In the genomic region with DNA sequence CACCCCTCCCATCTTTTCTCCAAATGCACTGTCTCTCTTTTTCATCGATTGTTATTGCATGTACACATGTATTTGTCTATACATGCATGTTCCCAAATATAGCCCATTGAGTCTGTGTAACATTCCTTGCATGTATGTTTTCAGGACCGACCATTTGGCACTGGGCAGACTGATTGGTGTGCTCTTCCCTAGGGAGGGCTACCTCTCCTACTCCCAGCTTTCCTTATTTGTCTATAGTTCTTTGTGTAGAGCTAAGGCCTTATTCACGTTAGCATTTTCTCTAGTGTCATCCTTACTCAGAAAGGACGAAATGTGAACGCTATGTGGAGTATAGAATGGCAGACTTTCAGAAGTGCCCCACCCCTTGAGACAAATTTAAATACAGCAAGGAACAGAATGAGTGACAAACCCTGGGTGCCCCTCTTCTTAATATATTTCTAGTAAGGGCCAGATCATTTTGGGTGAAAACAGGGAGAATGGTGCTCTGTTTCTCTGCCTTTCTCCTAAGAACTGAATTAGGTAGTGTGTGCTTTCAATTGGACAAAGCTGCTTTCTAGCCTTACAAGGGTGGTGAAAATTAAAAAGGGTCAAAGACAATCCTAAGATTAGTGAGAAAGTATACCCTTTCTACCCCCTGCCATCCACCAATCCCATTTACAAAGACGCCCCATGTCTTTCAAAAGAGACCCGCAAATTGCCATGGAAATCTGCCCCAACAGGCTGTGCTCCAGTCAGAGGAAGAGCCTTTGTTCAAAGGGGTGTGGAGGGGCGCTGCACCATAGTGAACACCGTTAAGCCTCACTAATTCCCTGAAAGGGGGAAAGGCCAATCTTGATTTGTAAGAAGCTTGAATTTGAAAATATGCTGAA, we compare ENCODE assay signal across 13 mouse cellular contexts.
A peak's percentile ranks its signal among the peaks of the same experiment; 100 is the strongest.
DNase-seq lines count a peak whose midpoint lies in the region; ATAC-seq and TF ChIP-seq lines count a peak whose summit lies in the region.
"Had no signal": no experiment of that assay in that cellular context is flagged by ENCODE, and none has a peak within 500 bp of the region (broad histone marks: within the 10 kb centered on the region; RNA-seq: fewer than 3 reads in every experiment).

No protein-coding gene starts in this region.

- H3K4me1 ChIP-seq in forebrain, embryonic 15.5 days, result peaks cover 8% of the 10 kb centered on the region; the same call in 1 of the 2 replicates
- H3K4me1 ChIP-seq in midbrain, embryonic 15.5 days, result peaks cover 9% of the 10 kb centered on the region; the same call in 1 of the 2 replicates
- H3K4me1 ChIP-seq: lung, embryonic 15.5 days had no signal

- 18% methylated on average over 9 of the region's 9 CpGs for WGBS in forebrain, embryonic 15.5 days
- 24% methylated on average over 9 of the region's 9 CpGs for WGBS in midbrain, embryonic 15.5 days

- peak; percentile 89 for ATAC-seq in forebrain, embryonic 15.5 days (replicated peaks)
- ATAC-seq in midbrain, embryonic 15.5 days (replicated peaks), result peak; percentile 84
- ATAC-seq: inflammation-experienced regulatory T-cells, adult 6 months had no signal

- H3K4me2 ChIP-seq in forebrain, embryonic 15.5 days (replicated peaks), result no peak overlapping the region
- H3K4me2 ChIP-seq in midbrain, embryonic 15.5 days, result no peak overlapping the region
- H3K4me2 ChIP-seq: lung, embryonic 15.5 days had no signal

- peak overlapping the region; percentile 65 for H3K27ac ChIP-seq in forebrain, embryonic 15.5 days (replicated peaks)
- peak overlapping the region; percentile 51 for H3K27ac ChIP-seq in midbrain, embryonic 15.5 days
- no peak overlapping the region for H3K27ac ChIP-seq in gastrocnemius, adult 2 months
- H3K27ac ChIP-seq: kidney, postnatal 0 days; lung, embryonic 15.5 days had no signal

- H3K36me3 ChIP-seq in forebrain, embryonic 15.5 days, result no peaks in the 10 kb centered on the region
- H3K36me3 ChIP-seq in midbrain, embryonic 15.5 days (replicated peaks), result no peaks in the 10 kb centered on the region
- H3K36me3 ChIP-seq: lung, embryonic 15.5 days had no signal

- no peak overlapping the region for H3K9ac ChIP-seq in forebrain, embryonic 15.5 days (replicated peaks)
- H3K9ac ChIP-seq in midbrain, embryonic 15.5 days, result no peak overlapping the region
- H3K9ac ChIP-seq: lung, embryonic 15.5 days had no signal

- intact Hi-C loops in gastrocnemius, postnatal 14 days (cut with DNase I; ENCODE audit: low total_unique reads), result no loop called here
- intact Hi-C loops in gastrocnemius, adult 2 months (cut with DNase I), result no loop called here

- H3K27me3 ChIP-seq in forebrain, embryonic 15.5 days, result no peaks in the 10 kb centered on the region
- H3K27me3 ChIP-seq in midbrain, embryonic 15.5 days (replicated peaks), result peaks cover 8% of the 10 kb centered on the region; the same call in 1 of the 2 replicates
- H3K27me3 ChIP-seq: lung, embryonic 15.5 days had no signal

- DNase-seq in R1 (ENCODE audit: low read depth, low spot score), result peak; percentile 23
- DNase-seq in embryo, embryonic 9.5 days (ENCODE audit: extremely low spot score), result peak; percentile 12
- no peak for DNase-seq in gastrocnemius, adult 8-10 months (ENCODE audit: low spot score in 2 of 2)
- DNase-seq in gastrocnemius, postnatal 14 days, result no peak
- DNase-seq in gastrocnemius, adult 2 months, result no peak
- DNase-seq: cerebellum, adult 18-20 months; right cerebral cortex, adult 18-20 months; thymus, postnatal 4 days had no signal

- no peak for TF ChIP-seq CTCF in gastrocnemius, adult 2 months (IDR thresholded peaks at IDR 0.05)

- no peak overlapping the region for H3K4me3 ChIP-seq in forebrain, embryonic 15.5 days
- no peak overlapping the region for H3K4me3 ChIP-seq in midbrain, embryonic 15.5 days
- no peak overlapping the region for H3K4me3 ChIP-seq in gastrocnemius, adult 2 months
- H3K4me3 ChIP-seq: lung, embryonic 15.5 days had no signal

- H3K9me3 ChIP-seq in forebrain, embryonic 15.5 days, result no peaks in the 10 kb centered on the region
- no peaks in the 10 kb centered on the region for H3K9me3 ChIP-seq in midbrain, embryonic 15.5 days
- H3K9me3 ChIP-seq: lung, embryonic 15.5 days had no signal

Comparison
In these comparisons a context has a peak if more than half of its experiments do, and no peak if none do; other contexts are left out.
1. DNase-seq: peak in R1 (single experiment) and embryo, embryonic 9.5 days (single experiment); none in gastrocnemius, adult 8-10 months (0 of 2), gastrocnemius, postnatal 14 days (single experiment) and gastrocnemius, adult 2 months (single experiment).